Mouse (Mus musculus) T-helper 1 cell (primary cell): ENCODE measurements around the gene Wdr5.

Experiments
- in situ Hi-C: fragments of 300-600 bp; cut with MboI, MseI; formaldehyde crosslinking; loops from one replicate; pipeline ENCODE4 v1.15.1; 2025; ENCODE audit warnings: high pct_unique_total_duplicates

Gene Wdr5

DNA sequence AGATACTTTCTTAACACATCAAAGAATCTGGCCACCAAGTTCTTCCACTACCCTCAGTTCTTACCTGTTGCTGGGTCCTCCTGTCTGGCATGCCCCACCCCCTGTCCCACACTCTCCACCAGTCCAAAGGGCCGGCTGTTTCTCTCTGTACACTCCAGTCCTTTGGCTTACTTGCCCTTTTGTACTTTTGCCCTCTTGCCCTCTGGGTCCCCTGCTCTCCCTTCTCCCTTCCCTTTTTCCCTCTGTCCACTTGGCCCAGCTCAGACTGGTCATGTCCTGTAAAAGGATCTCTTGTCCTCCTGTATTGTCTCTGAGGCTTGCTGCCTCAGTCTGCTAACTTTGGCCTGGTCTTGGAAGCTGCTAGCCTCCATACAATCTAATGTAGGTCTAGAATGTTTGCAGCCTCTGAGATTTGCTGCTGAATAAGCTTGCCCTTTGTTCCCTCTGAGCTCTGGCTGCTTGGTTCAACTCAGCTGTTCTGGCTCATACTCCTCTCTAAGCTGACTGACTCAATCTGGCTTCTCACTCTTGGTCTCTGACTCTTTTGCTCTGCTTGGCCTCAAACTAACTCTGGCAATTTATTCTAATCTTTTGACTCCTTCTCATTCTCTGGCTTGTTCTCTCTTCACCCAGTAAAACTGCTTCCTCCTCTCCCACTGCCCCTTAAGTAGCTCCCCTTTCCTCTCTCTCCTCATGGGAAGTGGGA is 33.9 kb downstream of the Wdr5 start:
- in situ Hi-C loops = no loop called here

DNA sequence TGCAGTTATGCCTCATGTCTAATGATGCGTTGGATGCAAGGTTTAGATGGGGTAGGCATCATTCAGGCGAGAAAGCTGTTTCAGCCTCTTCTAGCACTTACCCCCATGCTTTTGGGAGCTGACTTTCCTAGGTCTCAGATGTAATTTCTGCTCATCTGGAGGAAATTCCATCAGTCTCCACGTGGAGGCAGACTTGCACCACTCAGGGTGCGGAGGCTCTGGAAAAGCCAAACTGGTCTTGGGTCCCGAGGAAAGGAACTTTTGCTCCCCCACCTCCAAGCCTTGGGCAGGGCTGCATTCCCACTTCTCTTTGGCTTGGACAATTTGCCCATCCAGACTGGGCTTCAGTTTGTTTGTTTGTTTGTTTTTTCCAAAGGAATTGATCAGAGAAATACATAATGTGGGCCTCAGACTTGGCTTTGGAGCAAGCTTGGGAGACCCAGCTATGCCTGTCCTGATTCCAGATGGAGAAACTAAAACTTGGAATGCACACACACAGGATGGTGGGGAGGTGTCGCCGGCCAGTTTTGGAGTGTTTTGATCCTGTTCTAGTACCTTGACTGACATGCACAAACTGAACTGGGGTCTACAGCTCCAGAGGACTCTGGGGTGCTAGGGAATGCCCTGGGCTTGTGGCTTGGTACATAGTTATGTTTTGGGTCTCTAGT is 37.8 kb downstream of the Wdr5 start:
- in situ Hi-C loops = loop anchor here (5.0 kb wide), 1 partner anchor 215 kb away; no protein-coding TSS in a partner anchor

DNA sequence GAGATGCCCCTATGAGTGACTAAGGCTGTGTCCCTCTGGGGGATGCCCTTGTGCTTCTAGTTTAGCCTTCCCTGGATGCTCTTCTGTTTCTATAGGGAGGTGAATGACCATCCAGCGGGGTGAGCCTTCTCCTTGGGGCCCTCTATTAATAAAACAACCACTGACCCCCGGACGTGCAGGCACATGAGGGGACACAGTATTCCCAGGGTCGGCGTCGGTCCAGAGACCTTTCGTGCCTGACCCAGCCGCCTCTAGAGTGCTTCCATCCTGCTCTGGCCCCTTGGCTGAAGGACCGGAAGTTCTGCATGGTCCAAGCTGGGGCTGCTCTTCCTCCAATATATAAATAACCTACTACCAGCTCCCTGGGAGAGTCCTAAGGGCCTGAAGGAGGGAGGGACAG is 39.4 kb downstream of the Wdr5 start:
- in situ Hi-C loops = loop anchor here (5.0 kb wide), 1 partner anchor 213 kb away; no protein-coding TSS in a partner anchor

DNA sequence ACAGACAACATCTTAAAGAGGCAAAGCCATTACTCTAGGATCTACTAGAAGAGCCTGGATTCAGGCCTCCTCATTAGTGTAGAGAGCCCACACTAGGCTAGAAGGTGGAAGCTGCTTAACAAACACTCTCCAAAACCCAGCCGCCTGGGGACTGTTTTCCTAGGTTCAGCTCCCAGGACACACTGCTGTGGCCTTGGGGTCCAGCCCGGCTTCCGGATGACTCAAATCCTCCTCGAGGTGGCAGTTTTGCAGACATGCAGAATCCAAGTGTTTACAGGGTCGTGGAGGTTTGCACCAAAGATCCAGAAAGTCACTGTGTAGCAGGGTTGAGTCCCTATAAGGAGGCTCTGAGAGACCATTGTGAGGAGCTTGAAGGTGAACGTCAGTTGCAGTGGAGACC is 42.0 kb downstream of the Wdr5 start:
- in situ Hi-C loops = no loop called here

DNA sequence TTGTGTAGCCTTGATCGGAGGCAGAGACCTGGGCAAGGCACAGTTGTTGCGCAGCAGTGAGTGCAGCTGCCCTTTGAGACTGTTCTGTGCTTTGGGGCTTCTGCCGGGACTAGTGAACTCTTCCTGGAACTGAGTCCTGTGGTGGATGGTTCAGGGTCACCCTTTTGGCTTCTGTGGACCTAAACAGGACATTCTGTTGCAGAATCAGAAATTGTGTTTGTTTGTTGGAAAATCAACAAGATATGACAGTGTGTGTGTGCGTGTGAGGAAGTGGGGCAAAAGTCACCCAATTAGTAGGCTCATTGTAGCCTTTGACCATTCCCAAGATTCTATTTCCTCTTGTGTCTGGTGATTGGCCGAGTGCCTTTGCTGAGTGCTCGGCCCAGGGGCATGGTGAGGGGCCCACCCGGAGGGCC is 45.8 kb downstream of the Wdr5 start:
- in situ Hi-C loops = no loop called here

DNA sequence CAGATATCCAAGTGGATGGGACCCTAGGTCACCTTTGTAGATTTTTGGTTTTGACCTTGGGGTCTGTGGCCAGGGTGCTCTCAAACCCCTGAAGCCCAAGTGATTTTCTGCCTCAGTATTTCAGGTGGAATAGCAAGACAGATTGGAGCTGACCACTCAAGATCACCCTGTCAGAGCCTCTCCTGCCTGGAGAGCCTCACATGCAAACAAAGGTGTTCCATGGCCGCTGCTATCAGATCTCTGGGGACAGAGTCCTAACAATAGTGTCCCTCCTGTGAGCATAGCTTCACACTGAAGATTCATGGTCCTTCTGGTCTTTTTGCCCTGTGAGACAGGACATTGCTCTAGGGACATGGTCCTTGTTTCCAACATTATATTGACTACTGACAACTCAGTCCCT is 46.2 kb downstream of the Wdr5 start:
- in situ Hi-C loops = no loop called here

DNA sequence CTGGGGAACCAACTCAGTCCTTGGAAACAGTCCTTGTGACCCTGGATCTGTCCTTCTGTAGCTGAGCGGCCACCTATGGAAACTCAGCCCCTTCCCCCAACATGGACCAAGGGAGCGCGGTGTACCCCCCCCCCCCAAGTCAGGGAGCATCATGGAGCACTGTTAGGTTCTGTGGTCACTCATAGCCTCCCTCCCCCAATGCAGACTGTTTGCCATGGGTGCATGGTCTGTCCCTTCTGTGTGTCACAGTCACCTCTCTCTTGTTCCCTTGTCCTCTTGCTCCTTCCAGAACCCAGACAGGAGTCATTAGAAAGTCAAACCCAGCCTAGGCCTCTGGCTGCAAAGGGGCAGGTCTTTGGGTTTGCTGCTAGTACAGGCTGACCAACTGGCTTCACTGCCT is 46.9 kb downstream of the Wdr5 start:
- in situ Hi-C loops = no loop called here

DNA sequence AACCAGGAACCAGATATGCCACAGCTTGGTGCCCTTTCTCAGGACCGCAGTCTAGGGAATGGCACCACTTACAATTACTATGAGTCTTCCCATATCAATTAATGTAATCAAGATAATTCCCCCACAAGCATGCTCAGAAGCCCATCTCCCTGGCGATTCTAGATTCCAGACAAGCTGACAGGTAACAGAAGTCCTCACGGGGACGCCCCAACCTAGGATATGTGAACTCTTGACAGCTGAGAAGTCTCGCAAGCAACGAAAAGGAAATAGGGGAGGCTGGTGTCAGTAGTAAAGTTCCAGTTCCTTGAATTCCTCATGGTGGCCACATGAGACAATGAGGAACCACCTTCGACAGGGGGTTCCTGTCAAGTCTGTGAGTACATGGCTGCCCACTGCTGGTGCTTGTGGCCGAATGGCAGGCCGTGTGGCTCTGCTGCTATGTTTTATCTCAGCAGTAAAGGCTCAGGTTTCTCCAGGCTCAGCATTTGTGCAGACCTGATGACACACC is 48.7 kb downstream of the Wdr5 start:
- in situ Hi-C loops = no loop called here

DNA sequence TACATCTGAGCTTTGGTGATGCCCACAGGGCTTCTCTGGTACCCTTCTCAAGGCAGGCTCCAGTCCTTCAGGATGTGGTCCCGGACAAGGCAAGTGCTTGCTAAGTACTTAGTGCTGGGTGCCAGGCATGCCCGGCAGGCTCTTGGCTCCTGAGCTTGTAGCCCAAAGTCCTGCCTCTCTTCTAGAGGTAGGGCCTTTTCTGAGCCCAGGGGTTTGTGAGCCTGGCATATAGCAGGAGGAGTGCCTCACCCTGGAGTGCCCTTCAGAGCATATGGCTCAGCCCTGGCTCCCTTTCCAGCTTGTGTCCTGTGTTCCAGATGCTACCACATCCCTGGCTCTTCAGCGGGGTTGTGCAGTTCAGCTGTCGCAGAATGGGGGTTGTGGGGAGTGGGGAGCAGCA is 49.7 kb downstream of the Wdr5 start:
- in situ Hi-C loops = no loop called here

DNA sequence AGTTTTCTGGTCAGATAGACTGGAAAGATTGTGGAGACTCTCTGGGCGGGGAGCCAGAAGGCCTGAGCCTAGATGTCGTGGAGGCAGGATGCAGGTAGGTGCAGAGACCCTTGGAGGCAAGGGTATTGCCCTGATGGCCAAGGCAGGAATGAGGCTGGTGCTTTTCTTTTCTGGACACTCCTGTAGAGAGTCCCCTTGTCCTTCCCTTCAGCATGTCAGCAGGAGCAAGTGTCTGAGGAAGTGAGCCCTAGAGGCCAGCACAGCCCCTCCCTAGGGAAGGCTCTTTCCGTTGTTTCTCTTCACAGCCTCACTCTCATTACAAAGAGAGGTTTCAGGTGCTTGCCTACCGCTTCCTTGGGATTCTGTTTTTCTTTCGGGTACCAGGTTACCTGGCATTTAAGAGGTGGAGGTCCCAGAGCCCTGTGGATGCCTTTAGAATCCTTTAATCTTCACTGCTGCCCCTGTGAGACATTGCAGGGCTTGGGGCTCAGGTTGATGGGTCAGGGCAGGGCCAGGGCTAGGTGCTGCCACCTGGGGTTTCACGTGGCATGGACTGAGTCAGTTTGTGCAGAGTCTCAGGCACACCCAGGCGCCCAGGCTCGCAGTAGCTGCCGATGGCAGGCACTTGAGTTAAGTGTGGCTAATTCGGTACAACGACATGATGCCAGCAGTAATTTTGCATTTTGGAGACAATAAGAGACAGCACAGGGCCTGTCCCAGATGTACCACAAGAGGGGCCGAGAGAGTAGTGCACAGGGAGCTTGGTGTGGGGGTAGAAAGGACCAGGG is 50.6 kb downstream of the Wdr5 start:
- in situ Hi-C loops = no loop called here

DNA sequence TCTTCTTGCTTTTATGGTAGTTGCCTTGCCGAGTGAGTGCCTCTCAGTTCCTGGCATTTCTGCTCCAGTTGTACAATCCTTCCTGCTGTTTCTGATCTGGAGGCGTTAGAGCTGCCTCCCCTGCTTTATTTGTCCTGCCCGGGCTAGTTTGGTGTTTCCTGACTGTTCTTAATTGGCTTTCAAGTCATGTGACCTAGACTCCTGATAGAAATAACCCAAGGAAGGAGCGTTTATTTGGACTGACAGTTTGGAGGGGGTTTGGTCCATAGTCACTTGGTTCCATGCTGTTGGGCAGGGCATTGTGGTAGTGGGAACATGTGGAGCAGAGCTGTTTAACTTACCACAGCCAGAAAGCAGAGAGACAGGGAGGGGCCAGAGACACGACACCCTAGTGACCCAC is 55.9 kb downstream of the Wdr5 start:
- in situ Hi-C loops = no loop called here

DNA sequence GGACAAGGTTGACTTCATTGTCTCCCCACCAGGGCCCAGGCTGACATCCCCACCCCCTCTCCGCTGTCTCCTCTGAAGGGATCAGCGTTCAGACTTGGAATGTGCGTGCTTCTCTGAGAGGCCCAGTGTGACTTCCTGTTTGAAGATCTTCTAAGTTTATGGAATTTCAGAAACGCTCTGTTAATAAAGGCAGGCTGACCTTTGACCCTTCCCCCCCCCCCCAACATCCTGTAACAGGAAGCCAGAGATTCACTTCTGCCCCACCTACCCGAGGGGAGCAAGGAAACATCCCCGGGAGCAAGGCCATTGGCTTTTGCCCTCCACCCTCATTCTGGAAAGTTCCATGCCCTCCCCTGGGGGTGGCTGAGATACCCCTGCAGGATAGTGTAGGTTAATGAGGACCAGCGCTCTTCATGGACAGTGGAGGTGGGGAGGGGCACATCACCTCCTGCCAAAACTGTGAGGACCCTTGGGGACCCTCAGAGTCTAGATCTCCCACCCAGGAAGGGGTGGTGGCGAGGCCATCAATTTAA is 57.4 kb downstream of the Wdr5 start:
- in situ Hi-C loops = no loop called here

DNA sequence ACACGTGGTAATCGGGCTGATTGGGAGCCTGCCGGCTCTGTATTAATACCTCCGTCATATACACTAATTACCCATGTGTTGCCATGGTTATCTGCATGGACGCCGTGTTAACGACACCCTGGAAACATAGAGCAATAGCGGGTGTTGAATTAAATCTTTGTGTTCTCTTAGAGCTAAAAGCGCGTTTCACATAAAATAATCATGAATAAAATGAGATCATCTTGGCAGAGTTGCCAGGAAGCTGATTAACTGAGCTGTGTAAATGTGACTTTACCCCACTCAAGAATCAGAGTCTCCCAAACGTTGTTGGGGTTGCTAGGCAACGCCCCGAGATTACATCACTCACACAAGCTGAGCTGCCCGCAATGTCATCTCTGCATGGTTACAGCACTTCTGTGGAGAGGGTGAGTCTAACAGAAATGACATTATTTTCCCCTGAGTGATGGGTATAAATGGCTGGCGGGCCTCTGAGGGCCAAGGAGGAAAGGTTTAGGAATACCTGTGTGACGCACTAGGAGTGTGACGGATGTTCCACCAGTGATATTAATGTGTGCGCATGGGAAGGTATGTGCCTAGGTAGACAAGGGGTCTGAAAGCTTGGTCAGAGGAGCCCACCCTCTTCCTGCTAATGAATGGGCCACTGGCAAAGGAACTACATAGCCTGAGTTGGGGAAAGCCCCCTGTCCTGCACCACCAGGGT is 58.1 kb downstream of the Wdr5 start:
- in situ Hi-C loops = no loop called here

DNA sequence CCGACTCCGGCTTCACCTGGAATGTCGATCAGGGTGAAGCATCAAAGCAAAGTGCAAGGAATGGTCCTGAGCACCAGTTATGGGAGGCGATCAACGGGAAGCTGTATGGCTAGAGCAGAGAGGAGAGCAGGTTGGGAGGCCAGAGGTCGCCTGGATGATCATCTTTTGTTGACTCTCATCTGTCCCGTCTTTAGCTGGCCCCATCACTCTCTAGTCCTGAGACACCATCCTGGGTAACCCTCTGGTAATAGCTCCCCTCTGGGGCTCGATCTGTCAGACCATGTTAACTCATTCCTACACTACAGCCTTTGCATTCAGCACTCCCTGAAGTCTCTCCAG is 58.6 kb downstream of the Wdr5 start:
- in situ Hi-C loops = no loop called here

DNA sequence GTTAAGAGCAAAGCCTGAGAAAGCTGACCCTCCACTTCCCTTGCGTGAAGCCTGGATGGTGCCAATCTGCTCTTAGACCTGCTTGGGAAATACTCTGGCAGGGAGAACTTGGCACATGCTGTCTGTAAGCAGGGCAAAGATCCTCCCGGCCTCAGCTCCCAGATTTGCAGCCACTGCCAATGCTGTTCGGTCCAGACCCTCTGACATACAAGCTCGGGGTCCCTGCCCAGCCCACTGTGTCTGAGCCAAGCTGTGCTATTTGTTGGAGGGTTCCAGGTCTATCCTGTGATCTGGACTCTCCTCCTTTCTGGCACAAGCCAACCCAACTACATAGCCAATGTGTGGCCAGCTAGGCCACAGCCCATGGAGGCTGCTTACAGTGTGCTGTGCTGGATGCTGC is 61.5 kb downstream of the Wdr5 start:
- in situ Hi-C loops = no loop called here

DNA sequence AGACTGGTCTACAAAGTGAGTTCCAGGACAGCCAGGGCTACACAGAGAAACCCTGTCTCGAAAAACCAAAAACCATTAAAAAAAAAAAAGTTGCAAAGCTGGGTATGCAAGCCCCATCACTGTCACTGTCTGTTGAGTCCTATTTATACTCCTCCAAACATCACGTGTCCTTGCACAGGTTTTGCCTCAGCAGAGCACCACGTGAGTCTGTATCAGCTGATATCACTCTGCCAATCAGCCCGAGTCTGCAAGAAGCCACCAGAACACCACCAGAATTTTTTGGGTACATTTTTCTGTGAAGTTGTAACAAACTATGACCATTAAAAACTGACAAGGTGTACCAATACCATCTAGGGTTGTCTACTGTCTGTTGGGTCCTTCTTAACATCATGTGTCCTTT is 63.6 kb downstream of the Wdr5 start:
- in situ Hi-C loops = no loop called here

DNA sequence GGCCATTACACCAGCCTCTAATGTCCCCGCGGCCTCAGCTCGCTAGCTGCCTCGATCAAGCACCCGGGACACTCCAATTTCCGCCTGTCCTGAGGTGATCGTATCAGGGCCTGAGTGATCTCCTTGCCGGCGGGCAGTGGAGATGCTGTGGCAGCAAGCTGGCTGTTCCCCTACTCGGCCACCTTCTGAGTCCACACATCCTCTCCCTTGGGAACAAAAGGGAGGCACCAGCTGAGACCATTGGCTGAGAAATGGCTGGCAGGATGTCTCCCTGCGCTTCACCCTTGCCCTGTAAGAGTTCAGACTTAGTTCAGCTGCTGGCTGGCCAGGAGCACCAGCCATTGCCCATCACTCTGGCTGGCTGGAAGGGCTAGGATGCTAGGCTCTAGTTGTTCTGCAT is 67.2 kb downstream of the Wdr5 start:
- in situ Hi-C loops = no loop called here

DNA sequence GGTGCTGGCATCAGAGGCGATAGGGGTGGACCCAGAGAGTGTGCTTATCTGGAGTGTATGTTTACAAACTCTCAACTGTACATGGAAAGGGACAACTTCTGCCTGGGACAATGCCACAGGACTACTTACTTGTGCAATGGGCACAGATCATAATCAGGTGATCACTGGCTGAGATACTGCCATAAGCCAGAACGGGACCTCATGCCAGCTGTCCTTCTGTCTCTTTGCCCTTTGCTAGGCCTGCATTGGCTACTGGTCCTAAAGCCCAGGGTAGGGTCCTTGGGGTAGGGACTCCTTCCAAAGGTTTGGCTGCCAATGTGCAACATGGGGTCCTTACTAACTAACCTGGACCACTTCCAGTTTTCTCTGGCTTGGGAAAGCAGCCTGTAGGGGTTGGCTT is 68.1 kb downstream of the Wdr5 start:
- in situ Hi-C loops = no loop called here

DNA sequence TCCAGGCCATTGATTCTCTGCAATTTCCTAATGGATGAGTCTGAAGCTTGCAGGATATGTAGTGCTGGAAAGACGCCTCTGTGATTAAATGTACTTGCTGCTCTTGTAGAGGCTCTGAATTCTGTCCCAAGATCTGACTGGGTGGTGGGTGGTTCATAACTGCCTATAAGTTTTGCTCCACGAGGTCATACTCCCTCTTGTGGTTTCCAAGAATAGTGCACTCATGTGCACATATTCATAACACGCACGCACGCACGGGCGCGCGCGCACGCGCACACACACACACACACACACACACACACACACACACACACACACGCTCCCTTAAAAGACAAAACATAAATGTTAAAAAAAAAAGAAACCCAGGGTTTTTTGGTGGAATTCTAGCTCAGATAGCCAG is 69.6 kb downstream of the Wdr5 start:
- in situ Hi-C loops = no loop called here
